Mouse (Mus musculus): ENCODE measurements around the gene Unc5cl.

GRCm38 (mm10) chr17:48546036-48546435 is 91.3 kb downstream of the Unc5cl start:
- no peak for TF ChIP-seq CTCF (conservative IDR thresholded peaks at IDR 0.05; ENCODE audit: low read length)
- TF ChIP-seq NANOG (IDR thresholded peaks at IDR 0.05; ENCODE audit: borderline replicate concordance, low read length) = no peak
- TF ChIP-seq POU5F1 (IDR thresholded peaks at IDR 0.05; ENCODE audit: borderline replicate concordance, low read length) = no peak
